Mouse (Mus musculus) midbrain, embryonic 12.5 days (tissue): ENCODE data around the gene Wipf3. TPM values are rescaled to one million over a fixed set of nuclear protein-coding genes. Genes with fewer than 3 reads are reported as not detected.

Source experiments
- ATAC-seq: fragments of 200-750 bp; cut with Nextera tagmentation; 2 replicates; pipeline ENCODE4 v1.8.0; 2017; ENCODE audit warnings: low read depth, moderate TSS enrichment, moderate library complexity; ENCODE audit not compliant: low FRiP score
- H3K27ac ChIP-seq: fragments of 300-500 bp; sonication (generic); replicated peaks from 2 replicates; pipeline ENCODE4 v1.5.1; 2016; ENCODE audit warnings: mild to moderate bottlenecking
- H3K27me3 ChIP-seq: fragments of 300-500 bp; sonication (generic); 2 replicates; pipeline ENCODE4 v1.6.1; 2016; ENCODE audit warnings: mild to moderate bottlenecking
- H3K36me3 ChIP-seq: fragments of 300-500 bp; sonication (generic); 2 replicates; pipeline ENCODE4 v1.6.1; 2016
- H3K4me1 ChIP-seq: fragments of 300-500 bp; sonication (generic); 2 replicates; pipeline ENCODE4 v1.6.1; 2016
- H3K4me2 ChIP-seq: fragments of 300-500 bp; sonication (generic); replicated peaks from 2 replicates; pipeline ENCODE4 v1.6.1; 2016; ENCODE audit warnings: mild to moderate bottlenecking, moderate library complexity
- H3K4me3 ChIP-seq: fragments of 300-500 bp; sonication (generic); 2 replicates; pipeline ENCODE4 v1.5.1; 2016; ENCODE audit warnings: mild to moderate bottlenecking
- H3K9ac ChIP-seq: fragments of 300-500 bp; sonication (generic); replicated peaks from 2 replicates; pipeline ENCODE4 v1.6.1; 2016; ENCODE audit warnings: mild to moderate bottlenecking, moderate library complexity
- H3K9me3 ChIP-seq: fragments of 300-500 bp; sonication (generic); 2 replicates; pipeline ENCODE4 v1.6.1; 2016; ENCODE audit warnings: mild to moderate bottlenecking
- WGBS: fragments of 180-500 bp; shearing (Covaris S2); methylation state at CpG from one replicate; pipeline ENCODE4 v1.1.7; 2016; 5-methylcytosine and 5-hydroxymethylcytosine counted together
- polyA plus RNA-seq: library from polyadenylated mRNA; unstranded; fragments of >200 nt; fragmentation: Nextera tagmentation; extraction: Ambion mirVana; gene quantifications from 2 replicates; pipeline ENCODE4 v1.2.1, GENCODE M21; 2016

Wipf3 gene
- polyA plus RNA-seq, 1 experiment from 2014 or later, result 1.3 TPM

- Histone ChIP-seq H3K9ac (peak overlapping the region; percentile 44; the same call in 1 of the 2 replicates), H3K27me3 (peaks cover 30% of the 10 kb centered on the region), H3K9me3 (no peaks in the 10 kb centered on the region), H3K4me1 (peaks cover 10% of the 10 kb centered on the region), H3K36me3 (no peaks in the 10 kb centered on the region), H3K4me2 (peak overlapping the region; percentile 71), H3K4me3 (peak overlapping the region; percentile 35), H3K27ac (no peak overlapping the region)
- 16% methylated on average over 11 of the region's 12 CpGs for WGBS
- peak; percentile 52 for ATAC-seq
Observed at GRCm38 (mm10) chr6:54485000-54485399, 55.6 kb downstream of the Wipf3 start.

GRCm38 (mm10) chr6:54485435-54485901 lies 56.1 kb downstream of the Wipf3 start:
- H3K27ac ChIP-seq, result no peak overlapping the region
- no peaks in the 10 kb centered on the region for H3K9me3 ChIP-seq
- H3K27me3 ChIP-seq, result peaks cover 30% of the 10 kb centered on the region
- ATAC-seq, result peak; percentile 41; the same call in 1 of the 2 replicates
- peaks cover 10% of the 10 kb centered on the region for H3K4me1 ChIP-seq
- WGBS, result 3% methylated on average over 22 of the region's 25 CpGs
- H3K36me3 ChIP-seq, result no peaks in the 10 kb centered on the region
- H3K4me2 ChIP-seq, result peak overlapping the region; percentile 71
- H3K4me3 ChIP-seq, result peak overlapping the region; percentile 35
- peak overlapping the region; percentile 44 for H3K9ac ChIP-seq

GRCm38 (mm10) chr6:54485973-54486569 lies 56.7 kb downstream of the Wipf3 start:
- Histone ChIP-seq H3K4me2 (peak overlapping the region; percentile 71), H3K36me3 (no peaks in the 10 kb centered on the region), H3K27me3 (peaks cover 30% of the 10 kb centered on the region), H3K9ac (no peak overlapping the region), H3K4me1 (peaks cover 10% of the 10 kb centered on the region), H3K4me3 (peak overlapping the region; percentile 35; the same call in 1 of the 2 replicates), H3K27ac (no peak overlapping the region), H3K9me3 (no peaks in the 10 kb centered on the region)
- 32% methylated on average over 6 of the region's 6 CpGs for WGBS
- ATAC-seq, result no peak

DNA sequence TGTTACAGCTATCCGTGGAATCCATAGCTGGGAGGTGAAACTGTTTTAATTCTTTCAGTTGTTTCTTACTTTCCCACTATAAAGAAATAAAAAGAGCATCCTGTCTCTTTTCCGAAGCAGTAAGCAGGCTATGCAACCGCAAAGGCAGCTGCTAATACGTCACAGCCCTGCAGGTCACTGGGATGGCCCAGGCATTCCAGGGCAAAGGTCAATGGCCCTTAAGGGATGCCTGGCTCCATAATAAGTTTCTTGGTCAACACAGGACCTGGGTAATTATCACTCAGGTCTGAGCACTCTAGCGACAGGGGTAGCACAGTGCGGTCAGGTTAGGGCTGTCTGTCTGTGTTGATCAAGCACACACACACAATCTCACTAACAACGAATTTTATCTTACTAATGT lies 61.7 kb downstream of the Wipf3 start:
- H3K27ac ChIP-seq, result no peak overlapping the region
- H3K4me1 ChIP-seq, result peaks cover 13% of the 10 kb centered on the region
- H3K9me3 ChIP-seq, result no peaks in the 10 kb centered on the region
- ATAC-seq, result no peak
- peaks cover 13% of the 10 kb centered on the region for H3K27me3 ChIP-seq
- no peaks in the 10 kb centered on the region for H3K36me3 ChIP-seq
- no peak overlapping the region for H3K9ac ChIP-seq
- 67% methylated on average over 7 of the region's 7 CpGs for WGBS
- no peak overlapping the region for H3K4me3 ChIP-seq
- H3K4me2 ChIP-seq, result no peak overlapping the region

- Histone ChIP-seq H3K27ac (no peak overlapping the region), H3K4me3 (no peak overlapping the region), H3K4me2 (no peak overlapping the region), H3K36me3 (no peaks in the 10 kb centered on the region), H3K9ac (no peak overlapping the region), H3K27me3 (no peaks in the 10 kb centered on the region), H3K9me3 (no peaks in the 10 kb centered on the region), H3K4me1 (peaks cover 14% of the 10 kb centered on the region)
- no peak for ATAC-seq
Observed at GRCm38 (mm10) chr6:54494097-54494496, 64.7 kb downstream of the Wipf3 start.

- no peak overlapping the region for H3K27ac ChIP-seq
- H3K9me3 ChIP-seq, result no peaks in the 10 kb centered on the region
- H3K4me2 ChIP-seq, result no peak overlapping the region
- H3K9ac ChIP-seq, result no peak overlapping the region
- no peak overlapping the region for H3K4me3 ChIP-seq
- no peak for ATAC-seq
- 57% methylated on average over 11 of the region's 11 CpGs for WGBS
- H3K27me3 ChIP-seq, result no peaks in the 10 kb centered on the region
- no peaks in the 10 kb centered on the region for H3K36me3 ChIP-seq
- H3K4me1 ChIP-seq, result peaks cover 14% of the 10 kb centered on the region
Observed at GRCm38 (mm10) chr6:54494612-54495398, 65.4 kb downstream of the Wipf3 start.

DNA sequence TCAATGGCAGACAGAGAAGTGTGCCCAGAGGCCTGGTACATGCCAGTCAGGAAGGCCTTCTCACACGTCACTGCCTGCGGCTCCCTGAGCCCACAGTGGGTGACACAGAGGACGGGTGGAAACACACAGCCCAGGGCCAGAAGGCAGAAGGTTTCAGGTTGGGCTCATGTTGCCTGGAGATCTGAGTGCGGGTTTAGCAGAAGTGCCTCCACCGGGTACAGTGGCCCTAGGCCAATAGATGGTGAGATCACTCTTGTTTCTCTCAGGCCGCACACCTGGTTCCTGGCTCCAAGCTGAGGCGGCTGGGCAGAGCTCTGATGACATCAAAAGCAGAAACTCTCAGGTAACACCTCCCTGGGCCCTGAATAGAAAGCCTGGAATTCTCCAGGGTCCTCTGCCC lies 66.8 kb downstream of the Wipf3 start:
- Histone ChIP-seq H3K27ac (no peak overlapping the region), H3K4me1 (peaks cover 14% of the 10 kb centered on the region), H3K9ac (no peak overlapping the region), H3K4me3 (no peak overlapping the region), H3K9me3 (no peaks in the 10 kb centered on the region), H3K27me3 (no peaks in the 10 kb centered on the region), H3K36me3 (peaks cover 8% of the 10 kb centered on the region; the same call in 1 of the 2 replicates), H3K4me2 (no peak overlapping the region)
- ATAC-seq, result no peak
- 90% methylated on average over 7 of the region's 7 CpGs for WGBS

DNA sequence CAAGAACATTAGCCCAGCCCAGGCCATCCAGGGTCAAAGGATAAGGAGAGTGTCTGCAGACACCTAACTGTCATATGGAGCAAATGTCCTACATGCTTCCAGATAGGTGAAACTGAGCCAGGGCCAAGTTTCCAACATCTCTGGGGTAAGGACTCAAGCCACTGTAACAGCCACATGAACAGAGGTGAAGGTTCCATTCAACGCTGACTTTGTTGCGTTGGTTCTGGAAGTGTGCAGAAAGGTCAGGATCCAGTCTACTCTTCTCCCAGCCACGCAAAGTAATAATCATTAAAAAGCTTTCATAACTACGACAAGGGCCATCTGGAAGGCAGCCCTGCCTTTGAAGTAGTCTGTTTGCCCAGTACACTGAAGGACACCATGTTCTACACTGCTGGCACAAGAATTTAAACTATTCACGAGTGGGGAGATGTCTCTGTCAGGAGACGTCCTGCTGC lies 73.3 kb downstream of the Wipf3 start:
- H3K9me3 ChIP-seq, result no peaks in the 10 kb centered on the region
- H3K27ac ChIP-seq, result no peak overlapping the region
- no peak overlapping the region for H3K4me3 ChIP-seq
- WGBS, result 85% methylated on average over 6 of the region's 6 CpGs
- peaks cover 2% of the 10 kb centered on the region for H3K4me1 ChIP-seq
- H3K4me2 ChIP-seq, result no peak overlapping the region
- ATAC-seq, result no peak
- peaks cover 14% of the 10 kb centered on the region; the same call in 1 of the 2 replicates for H3K36me3 ChIP-seq
- no peak overlapping the region for H3K9ac ChIP-seq
- H3K27me3 ChIP-seq, result no peaks in the 10 kb centered on the region

GRCm38 (mm10) chr6:54506318-54506717 lies 76.9 kb downstream of the Wipf3 start:
- H3K4me2 ChIP-seq, result no peak overlapping the region
- H3K27me3 ChIP-seq, result no peaks in the 10 kb centered on the region
- no peak overlapping the region for H3K27ac ChIP-seq
- H3K36me3 ChIP-seq, result peaks cover 22% of the 10 kb centered on the region
- ATAC-seq, result no peak
- H3K9ac ChIP-seq, result no peak overlapping the region
- H3K4me3 ChIP-seq, result no peak overlapping the region
- 91% methylated on average over 11 of the region's 11 CpGs for WGBS
- H3K4me1 ChIP-seq, result peaks cover 22% of the 10 kb centered on the region
- H3K9me3 ChIP-seq, result no peaks in the 10 kb centered on the region

GRCm38 (mm10) chr6:54507002-54507401 lies 77.6 kb downstream of the Wipf3 start:
- H3K4me1 ChIP-seq, result peaks cover 22% of the 10 kb centered on the region
- H3K27me3 ChIP-seq, result no peaks in the 10 kb centered on the region
- H3K4me2 ChIP-seq, result no peak overlapping the region
- H3K9me3 ChIP-seq, result no peaks in the 10 kb centered on the region
- ATAC-seq, result 0 out of 2 replicates have a peak, but pooled peaks have one; percentile 35
- no peak overlapping the region for H3K9ac ChIP-seq
- H3K4me3 ChIP-seq, result no peak overlapping the region
- H3K36me3 ChIP-seq, result peaks cover 26% of the 10 kb centered on the region
- WGBS, result 42% methylated on average over 8 of the region's 8 CpGs
- H3K27ac ChIP-seq, result peak overlapping the region; percentile 79; the same call in 1 of the 2 replicates

DNA sequence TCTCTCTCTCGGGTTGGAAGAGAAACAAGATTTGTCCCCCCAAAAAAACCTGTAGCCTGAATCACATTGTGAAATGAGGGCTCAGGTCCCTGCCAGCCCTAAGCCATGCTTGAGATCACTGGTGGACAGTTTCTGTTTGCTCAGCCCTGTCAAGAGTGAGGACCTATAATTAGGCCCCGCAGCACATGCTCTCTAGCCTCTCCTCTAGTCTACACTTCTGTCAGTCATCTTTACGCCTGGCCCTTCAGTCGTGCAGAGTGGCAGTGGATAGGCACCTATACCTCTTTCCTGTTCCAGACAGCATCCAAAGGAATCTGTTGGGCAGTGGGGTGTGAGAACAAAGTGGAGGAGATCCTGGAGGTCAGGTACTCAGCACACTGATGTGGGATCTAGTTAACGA lies 78.4 kb downstream of the Wipf3 start:
- Histone ChIP-seq H3K9me3 (no peaks in the 10 kb centered on the region), H3K4me2 (no peak overlapping the region), H3K36me3 (peaks cover 24% of the 10 kb centered on the region), H3K4me3 (no peak overlapping the region), H3K4me1 (peaks cover 22% of the 10 kb centered on the region), H3K27ac (peak overlapping the region; percentile 79), H3K9ac (no peak overlapping the region), H3K27me3 (no peaks in the 10 kb centered on the region)
- 60% methylated on average over 5 of the region's 5 CpGs for WGBS
- ATAC-seq, result peak; percentile 24; the same call in 1 of the 2 replicates

GRCm38 (mm10) chr6:54508256-54508793 lies 78.9 kb downstream of the Wipf3 start:
- Histone ChIP-seq H3K27ac (peak overlapping the region; percentile 79), H3K27me3 (no peaks in the 10 kb centered on the region), H3K36me3 (peaks cover 24% of the 10 kb centered on the region), H3K4me3 (no peak overlapping the region), H3K4me2 (no peak overlapping the region), H3K9ac (0 out of 2 replicates have a peak overlapping the region, but pooled peaks have one; percentile 17), H3K4me1 (peaks cover 22% of the 10 kb centered on the region), H3K9me3 (no peaks in the 10 kb centered on the region)
- peak; percentile 53 for ATAC-seq
- 40% methylated on average over 6 of the region's 6 CpGs for WGBS
